Mouse (Mus musculus) ovary, postnatal 36 days (tissue): ENCODE measurements around the gene Tra2b.
"Not testable (repeated sequence)": the region's sequence is repeated elsewhere in the genome, so short reads cannot be mapped to it uniquely, and the experiment has no call there.

ENCODE experiments used
- DNase-seq: peaks from one replicate; pipeline ENCODE4 v3.0.0; 2022; ENCODE audit warnings: low spot score, mixed read lengths

Gene Tra2b

GRCm38 (mm10) chr16:22265849-22266376, at the start of gene Tra2b:
Gene Tra2b (minus strand): TSS chr16:22266005.
- peak; percentile 96 for DNase-seq

- no peak for DNase-seq
Observed at GRCm38 (mm10) chr16:22310649-22311048, 44.8 kb upstream of the Tra2b start.

- peak; percentile 60 for DNase-seq
Observed at GRCm38 (mm10) chr16:22302606-22303005, 36.8 kb upstream of the Tra2b start.

GRCm38 (mm10) chr16:22301378-22301777, 35.6 kb upstream of the Tra2b start:
- DNase-seq: no peak

GRCm38 (mm10) chr16:22296901-22297300, 31.1 kb upstream of the Tra2b start:
- DNase-seq: no peak

GRCm38 (mm10) chr16:22294812-22295211, 29.0 kb upstream of the Tra2b start:
- not testable (repeated sequence) for DNase-seq

- no peak for DNase-seq
Observed at GRCm38 (mm10) chr16:22293600-22293999, 27.8 kb upstream of the Tra2b start.

DNA sequence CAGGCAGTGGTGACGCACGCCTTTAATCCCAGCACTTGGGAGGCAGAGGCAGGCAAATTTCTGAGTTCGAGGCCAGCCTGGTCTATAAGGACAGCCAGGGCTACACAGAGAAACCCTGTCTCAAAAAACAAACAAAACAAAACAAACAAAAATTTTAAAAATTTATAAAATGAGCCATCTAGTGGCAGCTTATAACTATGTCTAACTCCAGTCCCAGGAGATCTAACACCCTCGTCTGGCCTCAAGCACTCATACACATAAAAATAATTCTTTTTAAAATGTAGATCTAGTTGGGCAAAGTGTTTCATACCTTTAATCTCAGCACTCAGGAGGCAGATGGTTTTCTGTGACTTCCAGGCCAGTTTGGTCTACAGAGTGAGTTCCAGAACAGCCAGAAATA, 26.6 kb upstream of the Tra2b start:
- DNase-seq: no peak

- DNase-seq: no peak
Observed at GRCm38 (mm10) chr16:22289643-22290042, 23.8 kb upstream of the Tra2b start.

DNA sequence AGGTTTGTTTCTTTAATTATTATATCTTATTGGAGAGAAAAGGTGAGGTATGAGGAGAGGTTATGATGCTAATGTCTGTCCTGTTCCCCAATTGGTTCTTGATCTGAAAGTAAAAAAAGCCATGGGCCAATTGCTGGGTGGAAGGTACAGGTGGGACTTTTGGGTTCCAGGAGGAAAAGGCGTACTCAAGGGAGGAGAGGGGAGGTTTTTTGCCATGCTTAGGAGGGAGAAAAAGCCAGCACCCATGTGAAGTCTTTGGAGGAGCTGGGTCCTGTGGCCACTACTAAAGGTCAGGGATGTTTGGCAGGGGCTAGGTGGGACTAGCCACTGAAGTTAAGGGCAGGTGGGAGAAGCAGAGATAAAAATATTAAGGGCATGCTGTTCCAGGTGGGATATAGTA, 21.2 kb upstream of the Tra2b start:
- no peak for DNase-seq

- no peak for DNase-seq
Observed at GRCm38 (mm10) chr16:22276536-22276935, 10.7 kb upstream of the Tra2b start.

DNA sequence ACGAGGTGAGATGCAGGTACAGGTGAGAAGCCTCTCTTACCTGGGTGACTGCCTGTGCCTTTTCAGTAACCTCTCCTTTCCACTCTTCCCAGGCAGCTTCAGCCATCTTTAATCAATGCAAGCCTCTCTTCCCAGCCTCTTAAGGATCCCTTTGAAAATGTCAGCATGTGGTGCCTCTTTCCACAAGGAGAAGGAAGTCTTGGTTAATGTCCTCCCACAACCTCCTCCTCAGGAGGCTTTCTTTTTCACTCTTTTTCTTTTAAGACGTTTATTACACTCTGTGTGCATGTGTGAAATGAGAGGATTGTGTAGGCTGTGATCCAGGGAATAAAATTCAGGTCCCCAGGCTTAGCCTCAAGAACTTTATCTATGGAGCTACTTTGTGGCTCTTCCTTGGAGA, 9.3 kb upstream of the Tra2b start:
- DNase-seq: no peak

GRCm38 (mm10) chr16:22270491-22270890, 4.7 kb upstream of the Tra2b start:
- DNase-seq: no peak

DNA sequence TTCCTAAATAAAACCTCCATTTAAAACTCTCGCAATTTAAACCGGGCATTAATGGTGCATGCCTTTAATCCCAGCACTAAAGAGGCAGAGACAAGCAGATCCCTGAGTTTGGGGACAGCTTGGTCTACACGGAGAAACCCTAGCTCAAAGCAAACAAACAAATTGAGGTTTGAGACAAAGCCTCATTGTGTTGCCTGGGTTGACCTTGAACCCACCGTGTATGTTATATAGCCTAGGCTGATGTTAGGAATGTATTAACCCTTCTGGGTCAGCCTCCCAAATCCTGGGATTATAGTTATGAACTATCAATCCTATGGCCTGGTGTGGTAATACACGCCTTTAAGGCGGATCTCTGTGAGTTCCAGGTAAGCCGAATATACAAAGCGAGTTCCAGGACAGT, 579 bp upstream of the Tra2b start:
- no peak for DNase-seq

- peak; percentile 86 for DNase-seq
Observed at GRCm38 (mm10) chr16:22264962-22265848, 600 bp downstream of the Tra2b start.

GRCm38 (mm10) chr16:22264232-22264961, 1.4 kb downstream of the Tra2b start:
- peak; percentile 9 for DNase-seq

DNA sequence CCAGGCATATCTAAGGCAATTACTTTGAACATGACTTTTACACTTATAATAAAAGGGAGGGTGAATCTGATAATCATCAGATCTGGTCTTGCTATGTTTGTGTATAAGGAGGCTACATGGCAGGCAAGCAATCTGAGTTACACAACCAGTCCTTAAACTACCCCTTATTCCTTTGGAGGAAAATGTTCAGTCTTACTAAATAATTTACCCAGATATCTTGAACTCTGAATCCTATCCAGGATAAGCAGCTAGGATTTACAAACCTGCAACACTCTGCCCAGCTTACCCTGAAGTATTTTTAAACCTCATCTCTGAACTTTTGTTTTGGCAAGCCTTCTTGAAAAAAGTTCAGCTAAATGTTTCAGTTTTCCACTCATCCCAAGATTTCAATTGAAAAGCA, 2.7 kb downstream of the Tra2b start:
- no peak for DNase-seq

DNA sequence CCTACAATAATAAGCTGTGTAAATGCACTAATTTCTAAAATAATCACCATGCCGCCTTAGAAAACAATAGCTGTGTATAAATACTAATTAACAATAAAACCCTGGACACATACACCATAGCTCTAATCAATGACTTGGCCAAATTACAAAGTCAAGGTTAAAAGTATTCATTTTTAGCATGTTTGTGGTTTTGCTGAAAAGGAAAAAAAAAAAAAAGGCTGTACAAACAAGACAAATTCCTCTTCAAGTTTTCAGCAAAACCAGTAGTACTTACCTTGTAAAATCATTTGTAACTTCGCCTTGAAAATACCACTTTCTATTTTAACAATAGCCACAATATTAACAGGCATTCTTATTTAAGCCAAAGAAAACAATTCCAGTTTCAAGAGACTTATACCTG, 4.2 kb downstream of the Tra2b start:
- no peak for DNase-seq

GRCm38 (mm10) chr16:22260423-22261143, 5.2 kb downstream of the Tra2b start:
- no peak for DNase-seq

DNA sequence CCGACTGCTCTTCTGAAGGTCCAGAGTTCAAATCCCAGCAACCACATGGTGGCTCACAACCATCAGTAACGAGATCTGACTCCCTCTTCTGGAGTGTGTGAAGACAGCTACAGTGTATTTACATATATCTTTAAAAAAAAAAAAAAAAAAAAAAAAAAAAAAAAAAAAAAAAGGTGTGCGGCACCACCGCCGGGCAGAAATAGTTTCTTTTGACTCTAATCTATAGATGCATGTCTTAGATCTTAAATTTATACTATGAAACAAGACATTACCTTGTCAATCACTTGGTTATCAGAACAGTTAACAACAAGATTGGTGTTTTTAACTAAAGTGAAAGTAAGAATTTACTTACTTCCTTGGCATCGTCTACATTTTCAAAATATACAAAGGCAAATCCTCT, 13.6 kb downstream of the Tra2b start:
- DNase-seq: not testable (repeated sequence)

DNA sequence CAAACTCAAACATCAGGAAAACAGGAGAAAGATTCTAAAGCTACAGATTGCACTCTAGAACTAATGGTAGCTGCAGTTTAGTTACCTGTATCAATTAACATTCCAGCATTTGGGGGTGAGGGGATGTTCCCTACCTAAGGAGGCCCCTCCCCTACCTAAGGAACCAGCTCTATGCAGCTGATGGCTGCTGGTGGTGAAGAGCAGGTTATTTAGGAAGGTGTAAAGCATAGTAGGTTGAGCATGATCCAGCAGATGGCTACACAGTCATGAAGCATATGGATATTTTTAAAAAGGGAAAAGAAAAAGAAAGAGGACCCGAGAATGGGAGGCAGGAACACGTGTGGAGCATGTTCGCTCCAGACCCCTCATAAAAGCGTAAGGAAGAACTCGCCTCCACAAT, 15.5 kb downstream of the Tra2b start:
- DNase-seq: no peak

GRCm38 (mm10) chr16:22249754-22250153, 16.1 kb downstream of the Tra2b start:
- no peak for DNase-seq
